Mouse (Mus musculus) C2C12 (cell line): Measurements from ENCODE around the gene Tpk1. TPM values are rescaled to one million over a fixed set of nuclear protein-coding genes. Genes with fewer than 3 reads are reported as not detected.

Experiments used
- H3K27me3 ChIP-seq: one replicate; pipeline ENCODE4 v1.6.1; 2011; ENCODE audit not compliant: control insufficient read depth, insufficient read depth, insufficient read length
- H3K36me3 ChIP-seq: one replicate; pipeline ENCODE4 v1.6.1; 2011; ENCODE audit not compliant: control insufficient read depth, insufficient read depth
- H3K4me3 ChIP-seq: one replicate; pipeline ENCODE4 v1.5.1; 2011; ENCODE audit warnings: mild to moderate bottlenecking, control low read depth; ENCODE audit not compliant: poor library complexity, insufficient read depth, severe bottlenecking
- H3K79me2 ChIP-seq: one replicate; pipeline ENCODE4 v1.6.1; 2011; ENCODE audit not compliant: control insufficient read depth, insufficient read depth
- H3K79me3 ChIP-seq: one replicate; pipeline ENCODE4 v1.6.1; 2011; ENCODE audit warnings: low read depth, control low read depth
- H3ac ChIP-seq: one replicate; pipeline ENCODE3; 2011; ENCODE audit warnings: low read depth; ENCODE audit not compliant: control insufficient read depth, insufficient read length
- CEBPB ChIP-seq: IDR thresholded peaks from one replicate; pipeline ENCODE4 v1.6.1; 2011; ENCODE audit warnings: low read depth, mild to moderate bottlenecking, control low read depth, moderate library complexity
- CTCF ChIP-seq: IDR thresholded peaks from one replicate; pipeline ENCODE4 v1.5.1; 2011; ENCODE audit not compliant: control insufficient read depth, insufficient read depth, insufficient read length
- FOSL1 ChIP-seq: IDR thresholded peaks from one replicate; pipeline ENCODE4 v1.8.0; 2011; ENCODE audit warnings: mild to moderate bottlenecking, low read length; ENCODE audit not compliant: poor library complexity, insufficient read depth, severe bottlenecking
- MAX ChIP-seq: IDR thresholded peaks from one replicate; pipeline ENCODE4 v1.6.1; 2011; ENCODE audit warnings: mild to moderate bottlenecking, control low read depth
- MYOD1 ChIP-seq: IDR thresholded peaks from one replicate; pipeline ENCODE4 v1.6.1; 2011; ENCODE audit warnings: low read depth; ENCODE audit not compliant: control insufficient read depth, insufficient read length
- MYOG ChIP-seq: IDR thresholded peaks from one replicate; pipeline ENCODE4 v1.6.1; 2011; ENCODE audit not compliant: control insufficient read depth, insufficient read length; ENCODE audit errors: extremely low read depth
- USF1 ChIP-seq: IDR thresholded peaks from one replicate; pipeline ENCODE4 v1.6.1; 2011; ENCODE audit warnings: low read depth, mild to moderate bottlenecking, control low read depth, moderate library complexity
- polyA plus RNA-seq: library from polyadenylated mRNA; unstranded; fragments of >200 nt; fragmentation: generic; extraction: Trizol; gene quantifications from one replicate; pipeline ENCODE4 v1.2.1, GENCODE M21; 2012; ENCODE audit warnings: missing spikeins

Gene Tpk1
- polyA plus RNA-seq, 1 experiment, result 0.82 TPM

DNA sequence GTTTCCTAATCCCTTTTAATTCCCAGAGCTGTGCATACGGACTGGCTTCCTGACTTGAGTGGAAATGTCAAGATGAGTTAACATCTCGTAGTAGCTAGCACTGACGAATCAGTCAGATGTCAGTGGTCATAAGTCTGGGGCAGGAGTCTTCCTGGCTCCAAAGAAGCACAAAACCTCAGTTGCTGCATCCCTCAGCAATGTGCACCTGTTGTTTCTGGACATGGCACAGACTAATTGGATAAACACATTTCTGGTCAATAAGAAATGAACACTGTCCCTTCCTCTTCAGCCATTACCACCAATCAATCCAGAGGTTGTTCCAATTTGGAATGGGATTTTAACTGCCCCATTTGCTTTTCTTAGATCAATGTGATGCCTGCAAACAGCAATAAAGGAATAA is 281.2 kb downstream of the Tpk1 start:
- H3K27me3 ChIP-seq, result no peaks in the 10 kb centered on the region
- TF ChIP-seq MYOD1 (peak; percentile 78), USF1 (no peak), MYOG (no peak), CTCF (no peak), FOSL1 (no peak), MAX (no peak)
- H3K79me3 ChIP-seq, result peaks cover 4% of the 10 kb centered on the region
- H3K79me2 ChIP-seq, result peaks cover 10% of the 10 kb centered on the region
- H3K36me3 ChIP-seq, result peaks cover 21% of the 10 kb centered on the region
- H3K4me3 ChIP-seq, result no peak overlapping the region
- H3ac ChIP-seq, result no peak overlapping the region

GRCm38 (mm10) chr6:43384304-43384703 is 281.8 kb downstream of the Tpk1 start:
- Histone ChIP-seq H3K27me3 (no peaks in the 10 kb centered on the region), H3K36me3 (peaks cover 16% of the 10 kb centered on the region), H3ac (no peak overlapping the region), H3K4me3 (no peak overlapping the region), H3K79me3 (peaks cover 4% of the 10 kb centered on the region), H3K79me2 (peaks cover 10% of the 10 kb centered on the region)
- TF ChIP-seq MAX (no peak), MYOG (no peak), USF1 (no peak), CTCF (no peak), FOSL1 (no peak), CEBPB (no peak), MYOD1 (no peak)

- H3K36me3 ChIP-seq, result peaks cover 14% of the 10 kb centered on the region
- H3K79me3 ChIP-seq, result peaks cover 4% of the 10 kb centered on the region
- peak overlapping the region; percentile 25 for H3K4me3 ChIP-seq
- no peak overlapping the region for H3ac ChIP-seq
- no peak for TF ChIP-seq CEBPB
- no peak for TF ChIP-seq USF1
- TF ChIP-seq CTCF, result no peak
- no peak for TF ChIP-seq MAX
- no peak for TF ChIP-seq MYOD1
- no peak for TF ChIP-seq MYOG
- no peak for TF ChIP-seq FOSL1
- H3K79me2 ChIP-seq, result peaks cover 10% of the 10 kb centered on the region
- no peaks in the 10 kb centered on the region for H3K27me3 ChIP-seq
These were observed 283.3 kb downstream of the Tpk1 start for GRCm38 (mm10) chr6:43382750-43383149.

GRCm38 (mm10) chr6:43382284-43382683 is 283.8 kb downstream of the Tpk1 start:
- Histone ChIP-seq H3K79me3 (peaks cover 4% of the 10 kb centered on the region), H3K27me3 (no peaks in the 10 kb centered on the region), H3K36me3 (peaks cover 9% of the 10 kb centered on the region), H3K79me2 (peaks cover 10% of the 10 kb centered on the region), H3K4me3 (peak overlapping the region; percentile 25), H3ac (no peak overlapping the region)
- peak; percentile 9 for TF ChIP-seq FOSL1
- no peak for TF ChIP-seq CEBPB
- TF ChIP-seq MAX, result peak; percentile 74

- no peaks in the 10 kb centered on the region for H3K27me3 ChIP-seq
- H3ac ChIP-seq, result no peak overlapping the region
- TF ChIP-seq USF1 (no peak), CTCF (no peak), MYOD1 (no peak), CEBPB (no peak), MAX (no peak), FOSL1 (no peak), MYOG (no peak)
- H3K79me3 ChIP-seq, result no peaks in the 10 kb centered on the region
- H3K4me3 ChIP-seq, result no peak overlapping the region
- no peaks in the 10 kb centered on the region for H3K79me2 ChIP-seq
- H3K36me3 ChIP-seq, result no peaks in the 10 kb centered on the region
These were observed 292.9 kb downstream of the Tpk1 start for GRCm38 (mm10) chr6:43373206-43373605.

GRCm38 (mm10) chr6:43367434-43367945 is 298.6 kb downstream of the Tpk1 start:
- no peaks in the 10 kb centered on the region for H3K36me3 ChIP-seq
- no peaks in the 10 kb centered on the region for H3K79me2 ChIP-seq
- no peak overlapping the region for H3ac ChIP-seq
- no peaks in the 10 kb centered on the region for H3K27me3 ChIP-seq
- H3K79me3 ChIP-seq, result no peaks in the 10 kb centered on the region
- TF ChIP-seq MYOG (no peak), CEBPB (no peak), USF1 (no peak), MYOD1 (no peak), CTCF (no peak), MAX (no peak), FOSL1 (no peak)
- no peak overlapping the region for H3K4me3 ChIP-seq
